Mouse (Mus musculus) frontal cortex, postnatal 36 days (tissue): ENCODE results near the gene Patj.
"Not testable (repeated sequence)": the region's sequence is repeated elsewhere in the genome, so short reads cannot be mapped to it uniquely, and the experiment has no call there.

Experiments used
- DNase-seq, 2 experiments: peaks; one replicate each; pipeline ENCODE4 v3.0.0; 2022; ENCODE audit warnings: low spot score in 2 of 2

Patj gene

GRCm38 (mm10) chr4:98395690-98396437 lies at the start of gene Patj:
Patj (plus strand) TSS chr4:98395785.
- DNase-seq = peak; percentile 62 to 71

- DNase-seq = no peak
Observed at GRCm38 (mm10) chr4:98348580-98348979, 47.0 kb upstream of the Patj start.

GRCm38 (mm10) chr4:98358034-98358809 lies 37.4 kb upstream of the Patj start:
- no peak for DNase-seq

DNA sequence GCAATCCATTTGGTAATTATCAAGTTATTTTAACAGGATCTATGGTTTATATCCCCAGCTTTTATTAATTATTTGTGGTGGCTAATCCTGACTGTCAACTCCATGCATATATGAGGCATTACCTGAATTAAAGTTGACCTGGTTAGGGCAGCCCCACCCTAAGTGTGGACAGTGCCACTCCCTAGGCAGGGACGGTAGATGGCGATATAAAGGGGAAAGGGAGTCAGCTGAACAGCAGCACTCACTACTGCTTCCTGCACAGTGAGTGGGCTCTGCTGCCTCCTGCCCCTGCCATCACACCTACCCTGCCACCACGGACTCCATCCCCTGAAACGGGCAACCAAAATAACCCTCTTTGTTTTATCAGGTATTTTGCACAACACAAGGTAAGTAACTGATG lies 20.2 kb upstream of the Patj start:
- DNase-seq = no peak

DNA sequence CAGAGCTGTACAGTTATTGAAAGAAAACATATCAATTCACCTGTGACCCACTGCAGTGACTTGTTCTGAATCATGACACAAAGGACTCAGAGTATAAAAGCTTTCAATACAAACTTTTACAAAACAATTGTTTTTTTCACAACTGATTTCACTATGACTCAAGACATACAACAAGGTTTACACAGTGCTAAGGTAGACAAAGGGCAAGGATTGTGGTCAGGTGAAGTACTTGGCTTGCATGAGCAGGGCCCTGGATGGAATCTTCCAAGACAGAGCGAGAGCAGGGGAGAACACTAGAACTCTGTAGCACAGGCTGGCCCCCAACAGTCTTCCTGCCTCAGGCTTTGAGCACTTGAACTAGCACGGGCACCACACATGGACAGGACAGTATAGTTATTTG lies 18.6 kb upstream of the Patj start:
- DNase-seq = no peak

- DNase-seq = peak; percentile 79 to 81
Observed at GRCm38 (mm10) chr4:98382716-98383424, 12.7 kb upstream of the Patj start, which contains the start of gene Tm2d1. Tm2d1 (minus strand) TSS chr4:98383306.

GRCm38 (mm10) chr4:98385036-98385435 lies 10.5 kb upstream of the Patj start:
- no peak for DNase-seq

GRCm38 (mm10) chr4:98395346-98395689 lies 267 bp upstream of the Patj start:
- DNase-seq = no peak

- DNase-seq = no peak
Observed at GRCm38 (mm10) chr4:98400926-98401583, 5.5 kb downstream of the Patj start.

GRCm38 (mm10) chr4:98401584-98401962 lies 6.0 kb downstream of the Patj start:
- no peak for DNase-seq

GRCm38 (mm10) chr4:98403492-98403891 lies 7.9 kb downstream of the Patj start:
- DNase-seq = no peak

GRCm38 (mm10) chr4:98404412-98404811 lies 8.8 kb downstream of the Patj start:
- no peak for DNase-seq

- DNase-seq = no peak
Observed at GRCm38 (mm10) chr4:98408455-98408854, 12.9 kb downstream of the Patj start.

- not testable (repeated sequence) for DNase-seq
Observed at GRCm38 (mm10) chr4:98415150-98415549, 19.6 kb downstream of the Patj start.

GRCm38 (mm10) chr4:98428371-98428770 lies 32.8 kb downstream of the Patj start:
- DNase-seq = no peak

DNA sequence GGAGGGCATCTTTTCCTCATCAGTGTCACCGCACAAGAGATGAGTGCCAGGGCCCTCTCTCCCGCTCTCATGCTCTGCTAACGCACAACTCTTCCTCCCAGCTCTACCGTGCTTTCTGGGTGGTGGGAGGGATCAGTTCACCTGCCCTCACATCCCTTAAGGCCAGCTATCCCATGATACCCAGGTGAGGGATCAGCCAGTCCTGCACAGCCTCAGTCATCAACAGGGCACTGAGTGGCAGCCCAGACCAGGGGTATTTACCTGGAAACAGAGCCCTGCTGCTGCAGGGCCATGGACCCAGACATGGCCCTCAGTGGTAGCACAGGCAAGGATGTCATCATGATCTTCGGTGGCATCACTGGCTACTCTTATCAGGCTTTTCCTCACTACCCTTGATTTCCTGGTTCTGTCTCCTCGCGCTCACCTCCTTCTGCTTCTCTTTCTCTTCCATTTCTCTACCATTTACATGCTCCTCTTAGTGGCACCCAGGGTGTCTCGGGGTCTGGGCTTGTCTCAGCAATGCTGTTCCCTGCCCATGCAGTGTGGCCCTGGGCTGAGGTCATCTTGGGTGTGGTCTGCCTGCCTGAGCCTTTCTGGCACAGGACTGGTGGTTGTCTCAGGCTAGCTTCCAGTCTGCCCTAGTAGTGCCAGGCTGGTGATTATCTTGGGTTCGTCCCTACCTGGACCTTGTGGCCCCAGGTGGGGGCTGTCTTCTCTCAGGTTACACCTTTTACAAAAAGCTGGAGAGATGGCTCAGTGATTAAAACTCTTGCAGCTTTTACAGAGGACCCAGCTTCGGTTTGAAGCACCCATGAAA lies 40.3 kb downstream of the Patj start:
- no peak for DNase-seq

GRCm38 (mm10) chr4:98436664-98437363 lies 41.2 kb downstream of the Patj start:
- DNase-seq = no peak

DNA sequence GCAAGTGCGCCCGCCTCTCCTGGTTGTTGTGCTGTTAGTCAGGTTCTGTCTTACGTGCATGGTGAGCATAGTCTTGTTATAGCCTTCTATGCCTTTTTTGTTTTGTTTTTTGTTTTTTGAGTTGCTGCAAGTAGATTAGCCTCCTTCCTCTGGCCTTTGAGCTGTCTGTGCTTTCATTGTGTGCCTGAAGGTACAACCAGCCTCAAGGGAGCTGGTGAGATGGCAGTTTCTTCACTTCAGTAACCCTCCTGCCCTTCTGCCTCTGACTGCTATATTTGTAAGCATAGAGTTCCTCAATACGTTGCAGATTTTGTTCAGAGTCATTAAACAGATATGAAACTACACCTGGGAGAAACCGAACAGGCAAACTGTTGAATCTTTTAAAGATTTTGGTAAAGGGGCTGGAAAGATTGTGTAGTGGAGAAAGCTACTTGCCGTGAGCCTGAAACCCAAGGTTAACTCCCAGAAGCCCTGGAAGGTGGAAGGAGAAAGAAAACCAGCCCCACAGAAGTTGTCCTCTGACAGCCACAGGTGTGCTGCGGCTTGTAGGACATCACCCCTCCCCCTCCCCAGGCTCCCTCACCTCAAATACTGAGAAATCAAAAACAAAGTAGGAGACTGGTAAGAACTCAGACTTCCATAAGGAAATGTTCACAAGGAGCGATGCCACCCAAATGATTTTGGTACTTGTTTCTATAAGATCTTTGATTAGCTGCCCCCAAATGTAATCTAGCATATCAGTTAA lies 43.8 kb downstream of the Patj start:
- no peak for DNase-seq

DNA sequence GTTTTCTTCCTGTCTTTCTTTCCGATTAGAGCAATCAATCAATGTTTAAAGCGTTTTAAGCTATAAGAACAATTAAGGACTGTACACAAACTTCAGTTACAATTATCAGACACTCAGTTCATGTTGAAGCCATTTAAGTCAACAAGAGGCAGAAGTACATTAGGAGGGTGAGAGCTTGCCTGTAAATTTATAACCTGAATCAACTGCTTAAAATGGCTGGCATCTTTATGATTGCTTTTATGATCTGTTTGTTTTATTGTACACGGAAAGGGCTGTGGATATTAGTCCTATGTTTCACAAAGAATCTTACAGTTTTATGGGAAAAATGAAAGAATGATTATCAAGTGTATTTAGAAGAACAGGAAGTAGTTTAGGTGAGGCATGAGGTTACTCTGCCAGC lies 45.7 kb downstream of the Patj start:
- no peak for DNase-seq
